Mouse (Mus musculus) left cerebral cortex, postnatal 4 days (tissue): ENCODE data around the gene Kansl1. TPM values are rescaled to one million over a fixed set of nuclear protein-coding genes. Genes with fewer than 3 reads are reported as not detected.

Source experiments
- DNase-seq: peaks from one replicate; pipeline ENCODE4 v3.0.0-alpha.2; 2022
- intact Hi-C: fragments of 180-260 bp; cut with DNase I; formaldehyde crosslinking; loops from one replicate; pipeline ENCODE4 v1.15.1; 2025
- total RNA-seq, 2 experiments: library from RNA; stranded (reverse); gene quantifications; 2 replicates each; pipeline ENCODE4 v1.2.3; 2021

The Kansl1 gene
- total RNA-seq, 2 experiments from 2014 or later, result 74.9 to 79.6 TPM

- intact Hi-C loops, result no loop called here
- DNase-seq, result no peak
Observed at GRCm38 (mm10) chr11:104440521-104441474, 27.9 kb downstream of the Kansl1 start.

DNA sequence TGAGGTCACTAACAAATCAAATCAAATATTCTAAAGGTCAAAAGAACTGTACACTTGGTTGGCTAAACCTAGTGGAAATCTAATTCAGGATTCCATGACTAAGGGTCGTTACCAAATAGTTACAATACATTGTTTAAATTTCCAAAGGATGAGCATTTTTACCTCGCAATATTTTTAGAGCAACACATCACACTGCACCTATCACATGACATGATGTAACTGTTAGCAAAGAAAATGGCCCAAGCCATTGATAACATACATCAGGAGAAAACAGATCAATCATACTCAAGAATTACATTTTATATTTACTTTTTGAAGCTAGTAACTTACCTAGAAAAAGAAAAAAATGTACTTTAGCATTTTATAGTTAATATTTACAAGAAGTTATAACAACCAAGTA, 29.0 kb downstream of the Kansl1 start:
- intact Hi-C loops, result loop anchor here (10.0 kb wide), 1 partner anchor 95 kb away; no protein-coding TSS in a partner anchor

GRCm38 (mm10) chr11:104438450-104438849, 30.2 kb downstream of the Kansl1 start:
- intact Hi-C loops, result loop anchor here (10.0 kb wide), 1 partner anchor 94 kb away; no protein-coding TSS in a partner anchor
- DNase-seq, result no peak

More for the DNA sequence above, 29.0 kb downstream of the Kansl1 start:
- DNase-seq, result no peak

GRCm38 (mm10) chr11:104436394-104436954, 32.2 kb downstream of the Kansl1 start:
- intact Hi-C loops, result loop anchor here (10.0 kb wide), 1 partner anchor 92 kb away; no protein-coding TSS in a partner anchor

GRCm38 (mm10) chr11:104435753-104436152, 32.9 kb downstream of the Kansl1 start:
- intact Hi-C loops, result loop anchor here (10.0 kb wide), 1 partner anchor 91 kb away; no protein-coding TSS in a partner anchor
- DNase-seq, result no peak

More at GRCm38 (mm10) chr11:104436394-104436954, 32.2 kb downstream of the Kansl1 start:
- DNase-seq, result no peak

DNA sequence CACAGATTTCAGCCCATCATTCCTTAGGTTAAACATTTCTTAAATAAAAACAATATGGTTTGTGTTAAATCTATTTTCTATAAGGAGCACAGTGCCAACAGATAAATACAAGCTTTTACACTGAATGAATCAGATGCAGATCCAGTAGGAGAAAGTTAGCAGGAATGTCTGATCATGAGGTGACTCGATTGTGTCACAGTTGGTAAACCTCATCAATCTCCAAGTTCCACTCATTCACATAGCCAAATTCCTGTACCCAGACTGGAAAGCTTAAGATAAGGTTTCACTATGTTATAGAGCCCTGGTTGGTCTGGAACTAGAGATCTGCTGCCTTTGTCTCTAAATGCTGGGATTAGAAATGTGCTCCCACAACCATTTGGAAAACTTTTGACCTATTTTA, 33.5 kb downstream of the Kansl1 start:
- intact Hi-C loops, result loop anchor here (10.0 kb wide), 1 partner anchor 90 kb away; no protein-coding TSS in a partner anchor
- DNase-seq, result no peak

GRCm38 (mm10) chr11:104432251-104432650, 36.4 kb downstream of the Kansl1 start:
- intact Hi-C loops, result loop anchor here (10.0 kb wide), 1 partner anchor 87 kb away; no protein-coding TSS in a partner anchor
- no peak for DNase-seq

DNA sequence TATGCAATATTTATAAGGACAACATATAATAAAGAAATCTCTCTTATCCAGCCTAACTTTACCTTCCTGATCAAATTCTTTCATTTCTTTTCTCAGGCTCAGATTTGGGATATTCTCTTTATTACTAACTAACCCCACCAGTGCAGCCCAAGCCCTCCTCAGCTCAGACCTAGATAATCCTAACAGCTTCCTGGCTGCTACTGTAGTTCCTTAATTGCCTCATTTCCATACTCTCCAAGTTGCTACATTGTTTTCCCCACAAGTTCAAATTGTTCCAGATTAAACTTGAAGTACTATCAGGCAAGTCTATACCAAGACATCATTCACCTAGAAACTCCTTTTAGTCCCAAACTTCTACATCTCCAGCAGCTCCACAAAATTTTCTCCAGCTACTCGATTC, 36.9 kb downstream of the Kansl1 start:
- intact Hi-C loops, result loop anchor here (10.0 kb wide), 1 partner anchor 87 kb away; no protein-coding TSS in a partner anchor
- no peak for DNase-seq

DNA sequence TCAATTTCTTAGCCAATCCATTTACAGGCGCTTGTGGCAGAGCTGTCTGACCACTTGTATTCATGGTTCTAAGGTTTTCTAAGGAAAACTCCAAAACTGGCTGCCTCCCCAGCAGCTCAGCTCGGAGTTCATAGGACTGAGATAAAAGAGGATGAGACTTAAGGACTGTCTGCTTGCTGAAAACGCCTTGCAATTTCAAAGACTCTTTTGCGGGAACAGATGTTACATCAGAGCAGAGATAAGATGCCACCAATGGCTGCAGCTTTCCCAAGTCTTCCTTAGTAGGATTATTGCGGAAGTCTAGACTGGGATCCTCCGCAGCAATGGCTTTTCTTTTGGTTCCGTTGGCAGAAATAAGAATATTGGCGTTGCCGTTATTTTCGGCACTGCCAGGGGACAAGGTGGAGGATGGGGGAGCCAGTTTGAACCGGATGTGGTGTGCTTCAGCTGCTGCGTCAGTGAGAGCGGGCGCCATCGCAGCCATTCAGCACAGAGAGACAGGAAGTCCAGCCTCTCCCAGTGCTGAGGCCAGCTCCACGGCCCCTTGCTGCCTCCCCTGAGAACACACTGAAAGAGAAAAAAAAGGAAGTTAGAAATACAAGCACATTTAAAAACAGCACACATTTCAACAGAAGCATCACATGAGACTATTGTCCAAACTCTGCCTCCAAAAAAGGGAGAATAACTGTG, 43.8 kb downstream of the Kansl1 start:
- DNase-seq, result no peak
- intact Hi-C loops, result no loop called here

DNA sequence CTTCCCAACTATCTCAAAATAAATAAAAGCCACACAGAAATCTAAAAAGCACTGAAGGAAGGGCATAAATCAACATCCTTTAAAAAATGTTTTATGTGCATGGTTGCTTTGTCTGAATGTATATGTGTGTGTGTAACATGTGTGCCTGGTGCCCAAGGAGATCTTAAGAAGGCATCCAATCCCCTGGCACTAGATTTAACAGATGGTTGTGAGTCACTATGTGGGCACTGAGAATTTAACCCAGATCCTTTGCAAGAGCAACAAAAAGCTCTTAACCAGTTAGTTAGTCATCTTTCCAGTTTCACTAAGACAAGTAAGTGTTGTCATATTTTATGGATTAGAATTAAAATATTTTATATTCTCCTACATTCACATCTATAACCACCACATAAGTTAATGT, 56.4 kb downstream of the Kansl1 start:
- no peak for DNase-seq
- intact Hi-C loops, result no loop called here

GRCm38 (mm10) chr11:104407391-104407790, 61.3 kb downstream of the Kansl1 start:
- DNase-seq, result no peak
- intact Hi-C loops, result no loop called here

DNA sequence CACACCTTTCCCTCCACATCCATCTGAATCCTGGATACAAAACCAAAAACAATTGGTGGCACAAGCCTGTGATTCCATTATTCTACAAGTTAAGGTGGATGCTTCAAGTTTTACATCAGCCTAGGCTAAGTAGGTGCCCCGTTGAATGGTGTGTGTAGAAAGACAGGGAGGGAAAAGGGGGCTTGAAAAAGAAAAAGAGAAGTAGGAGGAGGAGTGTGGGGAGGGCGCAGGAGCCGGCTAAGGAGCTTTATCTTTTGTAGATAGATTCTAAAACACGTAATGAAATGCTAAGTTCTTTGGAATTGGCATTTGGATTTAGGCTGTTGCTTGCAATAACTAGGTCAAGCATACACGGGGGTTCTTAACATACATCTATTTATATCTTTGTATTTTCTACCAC, 67.7 kb downstream of the Kansl1 start:
- intact Hi-C loops, result no loop called here

GRCm38 (mm10) chr11:104399459-104400216, 69.0 kb downstream of the Kansl1 start:
- DNase-seq, result peak; percentile 2
- intact Hi-C loops, result no loop called here

More for the DNA sequence above, 67.7 kb downstream of the Kansl1 start:
- DNase-seq, result no peak

DNA sequence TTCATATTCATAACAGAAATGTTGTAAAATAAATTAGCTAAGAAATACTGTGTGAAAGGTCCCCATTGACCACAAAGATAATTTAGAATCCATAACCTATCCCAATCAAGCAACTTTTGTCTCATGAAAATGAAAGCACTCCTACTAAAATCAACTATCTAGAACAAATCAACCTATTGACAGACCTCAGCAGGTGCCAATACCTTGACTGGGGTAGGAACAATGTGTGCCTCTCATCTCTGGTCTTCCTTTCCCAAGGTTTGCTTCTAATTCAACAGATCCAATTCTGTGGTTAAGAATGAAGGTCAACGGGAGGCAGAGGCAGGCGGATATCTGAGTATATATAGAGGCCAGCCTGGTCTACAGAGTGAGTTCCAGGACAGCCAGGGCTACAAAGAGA, 73.0 kb downstream of the Kansl1 start:
- DNase-seq, result no peak
- intact Hi-C loops, result no loop called here

GRCm38 (mm10) chr11:104393196-104393595, 75.5 kb downstream of the Kansl1 start:
- intact Hi-C loops, result no loop called here
- DNase-seq, result peak; percentile 23

DNA sequence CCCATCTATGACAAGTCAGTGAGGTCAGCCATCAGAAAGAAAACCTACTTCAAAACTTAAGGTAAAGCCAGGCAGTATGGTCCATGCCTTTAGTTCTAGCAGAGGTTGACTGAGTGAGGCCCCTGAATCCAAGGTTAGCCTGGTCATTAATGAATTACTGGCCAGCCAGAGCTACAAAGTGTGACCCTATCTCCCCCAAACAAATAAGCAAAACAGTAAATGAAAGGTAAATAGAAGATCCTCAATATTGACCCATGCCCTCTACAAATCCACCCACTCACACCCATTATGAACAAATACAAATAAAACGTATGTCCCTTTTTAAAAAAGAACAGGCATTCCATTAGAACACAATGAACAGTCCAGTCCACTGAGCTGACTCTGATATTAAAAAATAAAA, 76.5 kb downstream of the Kansl1 start:
- intact Hi-C loops, result no loop called here
- no peak for DNase-seq

GRCm38 (mm10) chr11:104387284-104387683, 81.4 kb downstream of the Kansl1 start:
- intact Hi-C loops, result no loop called here
- DNase-seq, result no peak

GRCm38 (mm10) chr11:104386595-104386994, 82.1 kb downstream of the Kansl1 start:
- intact Hi-C loops, result no loop called here
- DNase-seq, result no peak

GRCm38 (mm10) chr11:104383167-104383810, 85.4 kb downstream of the Kansl1 start:
- no peak for DNase-seq
- intact Hi-C loops, result no loop called here

GRCm38 (mm10) chr11:104381887-104382286, 86.8 kb downstream of the Kansl1 start:
- DNase-seq, result no peak
- intact Hi-C loops, result no loop called here
